Mouse (Mus musculus) layer of hippocampus, postnatal 36 days (tissue): ENCODE measurements around the gene Tex26. TPM values are rescaled to one million over a fixed set of nuclear protein-coding genes. Genes with fewer than 3 reads are reported as not detected.

Experiments
- DNase-seq, 2 experiments: peaks; one replicate each; pipeline ENCODE4 v3.0.0; 2022
- total RNA-seq, 2 experiments: library from RNA; stranded (reverse); gene quantifications; 2 replicates each; pipeline ENCODE4 v1.2.3; 2021

Gene Tex26
- total RNA-seq, 2 experiments from 2014 or later: 0.30 to 0.73 TPM

DNA sequence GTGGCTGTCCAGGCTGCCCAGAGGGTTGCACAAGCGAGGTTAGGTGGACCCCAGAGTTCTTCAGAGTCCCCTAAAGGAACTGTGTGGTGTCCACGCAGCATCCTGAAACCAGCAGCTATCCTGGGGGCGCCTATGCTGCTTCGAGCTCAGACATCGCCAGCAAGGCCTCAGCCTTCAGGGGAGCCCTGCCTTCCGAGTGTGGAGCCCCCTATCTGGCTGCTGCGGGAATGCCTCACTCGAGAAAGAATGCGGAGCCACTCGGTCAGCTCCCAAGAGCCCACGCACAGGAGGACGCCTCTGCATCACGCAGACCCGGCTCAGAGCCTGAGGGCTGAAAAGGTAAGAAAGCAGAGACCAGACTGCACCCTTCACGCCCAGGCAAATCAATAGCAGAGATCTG is 50.8 kb downstream of the Tex26 start:
- no peak for DNase-seq

DNA sequence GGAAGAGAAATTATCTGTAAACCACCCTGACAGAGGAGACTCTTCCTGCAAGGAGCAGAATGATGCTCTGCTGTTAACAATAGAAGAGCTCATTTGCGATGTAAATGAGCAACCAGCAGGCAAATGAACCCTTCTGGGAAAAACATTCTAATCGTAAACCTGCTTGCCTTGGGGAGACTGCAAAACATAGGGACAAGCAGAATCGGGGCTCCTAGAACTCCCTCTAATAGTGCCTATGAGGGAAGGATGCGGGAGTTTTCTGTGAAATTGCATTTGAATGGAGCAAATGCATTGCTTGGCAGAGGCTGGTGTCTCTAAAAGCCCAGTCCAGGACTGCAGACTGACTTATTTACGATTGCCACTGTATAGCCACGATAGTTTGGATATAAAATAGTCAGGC is 56.2 kb downstream of the Tex26 start:
- no peak for DNase-seq

DNA sequence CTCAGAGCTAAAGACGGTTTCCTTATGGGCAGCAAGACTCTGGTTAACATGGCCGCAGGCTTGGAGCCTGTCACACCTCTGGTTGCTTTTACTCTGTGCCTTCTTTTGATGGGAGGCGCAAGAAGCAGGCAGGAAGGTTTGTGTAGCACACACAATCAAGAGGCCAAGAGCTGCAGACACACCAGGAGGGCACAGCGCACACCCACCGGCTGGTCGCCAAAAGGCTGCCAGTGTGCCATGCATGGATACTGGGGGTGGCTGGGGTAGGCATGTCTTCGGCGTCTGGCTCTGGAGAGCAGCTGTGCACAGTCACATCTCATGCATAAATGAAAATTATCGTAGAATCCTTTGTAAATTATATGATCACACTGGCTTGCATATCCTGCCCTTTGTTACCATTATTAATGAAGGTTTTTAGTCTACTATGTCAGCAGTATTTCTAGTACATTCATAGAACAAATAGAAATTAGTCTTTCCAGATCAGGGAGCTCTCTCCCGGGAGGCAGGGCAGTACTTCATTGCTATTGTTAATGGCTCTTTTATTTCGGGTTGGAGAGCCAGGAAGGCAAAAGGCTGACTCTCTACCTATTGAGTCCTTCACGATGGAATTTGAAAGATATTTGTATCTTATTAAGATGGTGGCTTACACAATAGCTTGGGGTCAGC is 57.1 kb downstream of the Tex26 start:
- DNase-seq: no peak

DNA sequence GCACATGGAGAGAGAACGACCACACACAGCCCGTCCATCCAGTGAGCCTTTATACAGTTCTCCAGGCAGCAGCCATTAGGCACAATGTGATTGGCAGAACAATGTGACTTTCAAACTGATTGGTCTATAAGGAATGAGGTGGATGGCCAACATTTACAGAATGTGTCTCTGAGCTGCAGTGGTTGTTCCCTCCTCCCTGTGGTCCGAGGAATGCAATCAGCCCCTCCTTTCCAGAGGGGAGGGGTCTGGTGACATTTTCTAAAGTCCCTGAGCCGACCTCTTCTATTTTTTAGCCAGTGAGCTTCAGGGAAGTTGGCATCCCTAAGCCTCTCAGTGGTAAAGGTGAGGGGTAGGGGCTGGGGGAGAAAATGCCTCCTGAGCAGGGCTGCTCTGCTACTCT is 60.5 kb downstream of the Tex26 start:
- DNase-seq: no peak

DNA sequence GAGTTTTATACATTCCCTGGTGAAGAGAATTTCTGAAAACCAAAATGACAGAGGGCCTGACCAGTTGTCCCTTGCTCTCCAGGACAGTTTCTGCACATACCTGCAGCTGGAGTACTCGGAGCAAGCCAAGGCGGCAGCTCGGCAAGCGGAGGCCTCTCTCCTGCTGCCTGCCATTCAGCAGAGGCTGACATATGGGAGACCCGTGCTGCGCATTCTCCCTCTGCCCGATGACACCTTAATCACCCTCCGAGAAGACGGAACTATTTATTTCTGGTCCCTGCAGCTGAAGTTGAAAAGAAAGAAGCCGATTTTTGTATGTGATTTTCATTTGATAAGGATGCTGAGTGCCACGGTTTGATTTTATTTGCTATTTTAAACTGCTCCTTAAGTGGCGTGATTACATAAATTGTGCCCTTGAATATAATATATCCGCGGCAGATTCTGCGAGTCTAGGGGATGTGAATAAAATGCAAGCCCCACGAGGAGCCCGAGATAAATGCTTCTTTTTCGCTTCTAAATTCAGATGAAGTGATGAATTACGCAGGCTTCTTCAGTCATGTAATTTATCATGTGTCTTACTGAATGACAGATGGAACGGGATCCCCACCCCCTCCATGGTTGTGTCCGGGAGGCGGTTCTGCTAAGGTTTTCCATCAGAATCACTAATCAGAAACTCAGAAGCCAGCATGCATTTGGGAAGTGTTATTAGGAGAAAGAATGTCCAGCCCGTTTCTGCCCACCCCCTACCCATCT is 64.1 kb downstream of the Tex26 start:
- DNase-seq: peak; percentile 57 to 69

DNA sequence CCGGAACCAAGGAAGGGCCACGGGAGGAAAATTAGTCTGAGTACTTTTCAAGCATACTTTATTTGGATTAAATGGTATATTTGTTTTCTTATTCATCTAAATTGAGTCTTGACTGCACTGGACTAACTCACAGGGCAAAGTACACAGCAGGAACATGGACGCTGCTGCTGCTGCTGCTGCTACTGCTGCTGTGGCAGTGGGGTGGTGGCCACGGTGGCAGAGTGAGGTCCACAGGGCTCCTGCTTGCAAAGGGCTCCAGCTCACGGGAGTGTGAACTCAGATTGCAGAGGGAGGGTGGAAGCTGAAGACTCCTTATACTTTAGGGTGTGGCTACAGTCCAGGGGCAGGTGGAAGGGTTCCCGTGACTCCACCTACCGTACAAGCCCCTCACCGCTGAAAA is 65.5 kb downstream of the Tex26 start:
- DNase-seq: no peak

DNA sequence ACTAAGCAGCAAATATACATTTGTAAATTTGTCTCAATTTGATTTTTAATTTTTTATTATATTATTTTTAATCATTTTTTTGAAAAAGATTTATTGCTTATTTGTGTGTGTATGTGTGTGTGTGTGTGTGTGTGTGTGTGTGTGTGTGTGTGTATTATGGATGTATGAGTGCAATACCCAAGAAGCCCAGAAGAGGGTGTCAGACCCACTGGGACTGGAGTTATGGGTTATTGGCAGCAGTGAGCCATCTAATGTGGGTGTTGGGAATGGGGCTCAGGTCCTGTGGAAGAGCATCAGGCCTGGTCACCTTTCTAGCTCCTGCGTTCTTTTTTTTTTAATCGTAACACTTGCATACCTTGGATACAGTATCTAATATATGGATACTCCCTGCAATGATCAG is 66.6 kb downstream of the Tex26 start:
- DNase-seq: no peak

DNA sequence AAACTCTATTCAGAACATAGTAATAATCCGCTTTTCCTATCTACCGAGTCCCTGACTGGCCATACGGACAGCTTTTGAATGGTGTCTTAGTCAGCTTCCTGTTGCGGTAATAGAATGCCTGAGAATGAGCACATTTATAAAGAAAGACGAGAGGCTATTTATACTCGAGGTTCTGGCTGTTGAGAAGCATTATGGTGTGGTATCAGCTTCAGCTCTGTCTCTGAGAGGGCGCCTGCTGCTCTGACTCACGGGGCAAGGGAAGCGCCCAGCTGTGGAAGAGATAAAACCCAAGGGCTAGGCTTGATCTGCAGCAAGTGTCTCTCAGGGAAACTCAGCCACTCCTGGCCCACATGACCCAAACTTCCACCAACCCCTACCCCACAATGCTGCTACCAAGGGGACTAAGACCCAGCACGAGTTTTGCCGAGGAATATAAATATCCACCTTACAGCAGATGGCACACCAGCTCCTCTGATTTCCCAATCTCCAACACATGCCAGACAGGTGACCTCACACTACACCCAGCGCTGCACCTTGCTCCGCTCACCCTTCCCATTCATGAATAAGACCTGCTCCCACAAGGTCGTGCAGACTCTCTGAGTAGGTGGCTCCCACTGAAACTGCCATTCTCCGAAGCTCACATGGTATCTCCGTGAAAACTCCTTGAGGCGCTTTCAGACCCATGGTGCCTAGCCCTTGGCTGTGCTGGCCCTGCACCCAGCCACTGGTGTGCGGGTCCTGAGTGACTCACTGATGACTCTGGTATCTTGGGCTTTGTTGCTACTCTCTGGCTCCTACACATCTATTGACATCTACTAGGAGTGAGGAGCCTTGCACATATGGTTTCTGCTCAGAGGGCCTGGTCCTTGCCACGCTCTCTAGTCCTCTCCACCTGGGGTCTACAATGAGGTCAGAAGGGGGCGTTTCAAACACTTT is 68.9 kb downstream of the Tex26 start:
- DNase-seq: no peak

DNA sequence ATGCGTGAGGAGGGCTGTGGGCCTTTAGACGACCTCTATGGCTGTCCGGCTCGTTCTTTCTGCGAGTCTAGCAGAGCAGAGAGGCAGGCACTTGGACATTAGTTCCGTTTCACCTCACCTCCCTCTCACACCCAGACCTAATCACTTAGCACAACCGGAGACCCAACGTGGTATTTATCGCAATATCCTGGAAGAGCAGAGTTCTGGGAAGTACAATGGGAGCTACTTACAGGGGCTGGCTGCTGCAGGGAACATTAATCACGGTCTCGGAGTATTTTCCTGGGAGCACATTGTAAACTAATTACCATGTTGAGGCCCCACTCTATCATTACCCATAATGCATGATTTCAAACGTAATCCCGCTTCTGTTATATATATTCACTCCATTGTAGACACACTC is 70.9 kb downstream of the Tex26 start:
- no peak for DNase-seq

DNA sequence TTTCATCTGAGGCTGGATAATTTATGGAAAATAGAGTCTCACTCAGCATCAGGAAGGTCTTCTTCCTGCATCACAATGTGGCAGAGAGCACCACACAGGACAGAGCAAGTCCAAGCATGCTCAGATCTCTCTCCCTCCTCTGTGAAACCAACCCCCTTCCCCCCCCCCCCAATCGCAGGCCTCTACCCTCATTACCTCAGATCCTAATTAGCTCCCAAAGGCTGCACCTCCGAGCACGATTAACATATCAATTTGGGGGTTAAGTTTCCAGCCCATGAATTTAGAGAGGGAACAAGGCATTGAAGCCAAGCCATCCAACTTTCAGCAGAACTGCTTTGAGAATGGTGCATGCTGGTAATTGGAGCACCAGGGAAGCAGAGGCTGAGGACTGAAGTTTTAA is 73.2 kb downstream of the Tex26 start:
- DNase-seq: no peak

DNA sequence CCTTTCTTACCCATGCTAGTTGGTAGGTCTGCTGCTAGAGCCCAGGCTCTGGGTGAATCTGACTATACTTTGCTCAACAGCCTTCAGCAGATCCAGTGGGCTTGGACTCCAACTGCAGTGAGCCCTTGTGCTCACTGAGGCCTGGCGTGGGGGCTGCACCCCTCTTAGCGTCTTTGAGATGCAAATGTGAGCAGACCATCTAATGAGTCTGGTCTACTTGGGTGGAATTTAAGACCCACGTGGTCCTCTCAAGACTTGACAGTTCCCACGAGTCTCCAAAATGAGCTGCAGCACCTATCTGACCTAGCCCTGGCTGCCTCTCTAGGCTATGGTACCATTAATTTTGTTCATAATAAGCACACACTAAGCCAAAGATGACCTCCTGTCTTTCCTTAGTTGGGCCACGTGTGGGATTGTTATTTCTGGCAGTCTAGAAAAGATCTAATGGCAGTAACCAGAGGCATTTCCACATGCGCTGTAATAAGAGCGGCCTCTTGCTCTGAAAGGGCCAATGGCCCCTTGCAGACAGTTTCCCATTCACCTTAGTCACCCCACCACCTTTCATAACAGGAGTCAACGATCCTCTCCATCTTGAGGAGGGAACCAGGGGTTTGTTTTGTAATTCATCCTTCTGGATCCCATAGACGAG is 74.1 kb downstream of the Tex26 start:
- no peak for DNase-seq

DNA sequence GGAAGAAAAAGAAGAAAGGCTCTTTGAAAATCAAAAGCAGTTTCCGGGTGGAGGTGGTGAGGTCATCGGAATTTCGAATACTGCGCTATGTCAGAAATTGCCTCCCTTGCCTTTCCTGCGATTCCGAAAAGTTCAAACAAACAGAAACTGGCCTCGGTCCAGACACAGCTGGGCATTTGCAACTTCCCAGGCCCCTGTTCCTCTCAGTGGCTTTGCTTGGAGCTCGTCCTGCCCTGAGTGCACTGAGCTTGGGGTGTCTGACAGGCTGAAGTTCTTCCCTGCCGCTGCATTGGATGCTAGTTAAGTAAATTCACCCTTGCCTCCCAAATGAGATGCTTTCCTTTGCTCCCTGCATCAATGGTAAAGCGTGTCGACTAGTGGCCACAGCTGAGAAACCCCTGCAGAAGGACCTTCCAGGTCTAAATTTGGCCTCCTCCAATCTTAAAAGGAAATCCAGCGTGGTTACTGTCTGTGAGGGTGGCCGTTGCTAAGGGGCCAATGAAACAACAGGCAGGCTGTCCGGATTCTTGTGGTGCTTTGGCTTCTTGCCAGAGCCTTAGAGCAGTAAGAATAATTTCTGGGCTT is 74.7 kb downstream of the Tex26 start:
- DNase-seq: no peak

DNA sequence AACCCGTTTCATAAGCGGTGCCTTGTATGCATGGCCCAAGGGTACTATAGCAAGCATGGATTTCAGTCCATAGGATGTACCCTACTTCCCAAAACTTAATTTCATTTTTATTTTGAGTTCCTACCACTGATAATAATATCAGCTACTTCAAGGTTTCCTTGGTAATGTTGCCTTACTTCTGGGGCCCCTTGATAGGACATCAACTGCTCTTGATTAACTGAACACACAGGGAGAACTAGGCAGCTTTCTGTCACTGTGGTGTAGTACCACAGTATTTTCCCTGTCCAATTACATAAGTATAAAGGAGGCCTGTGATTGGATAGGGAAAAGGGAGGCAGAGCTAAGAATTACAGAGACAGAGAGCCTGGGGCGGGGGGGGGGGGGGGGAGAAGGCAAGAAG is 75.4 kb downstream of the Tex26 start:
- no peak for DNase-seq

DNA sequence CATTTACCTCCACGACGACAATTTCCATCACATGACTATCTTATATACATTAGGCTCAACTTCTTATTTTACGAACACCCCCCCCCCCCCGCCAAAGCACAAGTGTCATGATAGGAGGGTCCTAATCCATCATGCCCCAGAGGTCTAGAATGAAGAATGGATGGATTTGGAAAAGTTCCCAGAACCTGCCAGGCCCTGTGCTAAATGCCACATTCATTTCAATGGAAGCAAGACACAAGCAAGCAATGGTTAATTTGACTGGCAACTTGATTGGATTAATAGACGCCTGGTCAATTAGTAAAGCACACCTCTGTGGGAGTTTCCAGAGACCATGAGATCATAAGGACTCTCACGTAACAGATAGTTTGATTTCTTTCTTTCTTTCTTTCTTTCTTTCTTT is 77.7 kb downstream of the Tex26 start:
- no peak for DNase-seq

Other genes starting within 250 kb of the Tex26 start
- gene Alox5ap, start 174.9 kb upstream of the Tex26 start, total RNA-seq: 10 to 100 TPM in 1 of 2 experiments, 1 to 10 TPM in 1; 9.8 to 12.4 TPM
- gene Medag, start 27.9 kb upstream of the Tex26 start, total RNA-seq: 1 to 10 TPM; 2.8 to 3.2 TPM
- 1 to 10 TPM in 1 of 2 experiments, under 1 TPM in 1; 0.62 to 2.4 TPM for gene Wdr95, start 89.0 kb downstream of the Tex26 start, total RNA-seq
- gene Hsph1, start 196.7 kb downstream of the Tex26 start, total RNA-seq: 100 to 1,000 TPM; 397 to 414 TPM
- gene B3glct, start 238.6 kb downstream of the Tex26 start, total RNA-seq: 10 to 100 TPM; 11.6 to 11.8 TPM